ENCODE assay signal across 8 mouse cellular contexts in genomic region chr2:148395131-148396051, GRCm38 (mm10). TPM values are rescaled to one million over a fixed set of nuclear protein-coding genes. Genes with fewer than 3 reads are reported as not detected.
DNase-seq lines count a peak whose midpoint lies in the region; ATAC-seq lines count a peak whose summit lies in the region.

Gene Sstr4, plus strand, starts transcription at chr2:148395344.

- H3K27me3 ChIP-seq in forebrain, embryonic 10.5 days (ENCODE audit: poor library complexity, severe bottlenecking) = peaks cover 50% of the 10 kb centered on the region
- peaks cover 2% of the 10 kb centered on the region; the same call in 1 of the 2 replicates for H3K27me3 ChIP-seq in lung, embryonic 16.5 days (ENCODE audit: control insufficient read depth, insufficient read depth, low read depth, low read length)

- intact Hi-C loops in heart, postnatal 10 days (cut with DNase I) = loop anchor here (2.0 to 5.0 kb wide), 2 partner anchors 118 to 273 kb away; no protein-coding TSS in a partner anchor

- H3K9ac ChIP-seq in lung, embryonic 16.5 days (ENCODE audit: low read length) = peak within 1 kb of the TSS; percentile 69

- peak within 1 kb of the TSS; percentile 100 for H3K4me2 ChIP-seq in lung, embryonic 16.5 days (ENCODE audit: low read depth, low read length)

- no peaks in the 10 kb centered on the region for H3K9me3 ChIP-seq in forebrain, embryonic 10.5 days
- no peaks in the 10 kb centered on the region for H3K9me3 ChIP-seq in lung, embryonic 16.5 days (ENCODE audit: control insufficient read depth, low read length)

- peaks cover 19% of the 10 kb centered on the region for H3K4me1 ChIP-seq in forebrain, embryonic 10.5 days
- peaks cover 39% of the 10 kb centered on the region for H3K4me1 ChIP-seq in lung, embryonic 16.5 days (replicated peaks; ENCODE audit: control insufficient read depth, insufficient read depth, low read length)

- peak within 1 kb of the TSS; percentile 65 for H3K27ac ChIP-seq in forebrain, embryonic 10.5 days
- no peak within 1 kb of the TSS for H3K27ac ChIP-seq in lung, embryonic 16.5 days (ENCODE audit: low read length)

- peak; percentile 57 for ATAC-seq in lung, embryonic 16.5 days (ENCODE audit: low read depth)
- ATAC-seq in activated CD4-positive, CD25-positive, alpha-beta regulatory T cell, adult 4 months = no peak

- H3K36me3 ChIP-seq in forebrain, embryonic 10.5 days (replicated peaks) = no peaks in the 10 kb centered on the region
- no peaks in the 10 kb centered on the region for H3K36me3 ChIP-seq in lung, embryonic 16.5 days (ENCODE audit: control insufficient read depth, insufficient read depth, low read length)

- H3K4me3 ChIP-seq in forebrain, embryonic 10.5 days = peak within 1 kb of the TSS; percentile 63
- peak within 1 kb of the TSS; percentile 63 for H3K4me3 ChIP-seq in lung, embryonic 16.5 days (ENCODE audit: low read length)

- peak; percentile 35 for DNase-seq in urinary bladder, postnatal 14 days (ENCODE audit: low spot score)
- no peak for DNase-seq in urinary bladder, postnatal 10 days (ENCODE audit: low spot score)
- DNase-seq in forebrain, embryonic 10.5 days (ENCODE audit: extremely low spot score, low spot score) = peak; percentile 47
- peak; percentile 66 for DNase-seq in heart, postnatal 10 days
- peak; percentile 64 to 76 for DNase-seq in layer of hippocampus, postnatal 10 days (ENCODE audit: low spot score in 2 of 2)
- peak; percentile 52 for DNase-seq in ovary, postnatal 36 days (ENCODE audit: low spot score)

- WGBS in forebrain, embryonic 10.5 days = 4% methylated on average over 83 of the region's 83 CpGs
- 2% methylated on average over 82 of the region's 83 CpGs for WGBS in lung, embryonic 16.5 days

RNA-seq across cellular contexts. Expression of gene Sstr4, which starts in this region (rescaled TPM):
- 1.1 TPM in 2 replicates for polyA plus RNA-seq in forebrain, embryonic 10.5 days (2016; fragmentation: Nextera tagmentation; extraction: Ambion mirVana)
- under 1 TPM; 0.77 to 0.89 TPM for total RNA-seq in heart, postnatal 10 days (2021)
- total RNA-seq in layer of hippocampus, postnatal 10 days (2021) = 10 to 100 TPM; 44.5 to 52.2 TPM
- polyA plus RNA-seq in lung, embryonic 16.5 days (2015; fragmentation: Nextera tagmentation; extraction: Ambion mirVana) = 3.1 and 3.8 TPM in 2 replicates
- polyA plus RNA-seq in activated CD4-positive, CD25-positive, alpha-beta regulatory T cell, adult 4 months (2017; shearing (Covaris generic)) = not detected

Comparison
In these comparisons a context has a peak if more than half of its experiments do, and no peak if none do; other contexts are left out.
1. RNA of gene Sstr4 (total RNA-seq): 44.5 to 52.2 TPM in layer of hippocampus, postnatal 10 days; 0.77 to 0.89 TPM in heart, postnatal 10 days; every median in the first group is over 10 times any median in the second.
2. Peak in DNase-seq in heart, postnatal 10 days; RNA of the gene not detected or under 1 TPM.